Mouse (Mus musculus) testis, adult 2 months (tissue): ENCODE data around the gene Itga6.

Source experiments
- CTCF ChIP-seq: fragments of 200-500 bp; IDR thresholded peaks from 2 replicates; pipeline ENCODE4 v1.5.1; 2012; ENCODE audit warnings: low read depth, mild to moderate bottlenecking, inconsistent platforms, low read length, moderate library complexity; ENCODE audit not compliant: control insufficient read depth, insufficient read depth, insufficient replicate concordance
- POLR2A ChIP-seq: fragments of 200-500 bp; IDR thresholded peaks from 2 replicates; pipeline ENCODE4 v1.6.1; 2012; ENCODE audit warnings: low read depth, mild to moderate bottlenecking, inconsistent platforms, low read length, moderate library complexity; ENCODE audit not compliant: control insufficient read depth

GRCm38 (mm10) chr2:71836232-71836631 lies 90.8 kb downstream of the Itga6 start:
- TF ChIP-seq POLR2A = no peak
- TF ChIP-seq CTCF = no peak
